Mouse (Mus musculus): ENCODE results near the gene Slc44a3. TPM values are rescaled to one million over a fixed set of nuclear protein-coding genes. Genes with fewer than 3 reads are reported as not detected.

Gene Slc44a3
- total and polyA plus RNA-seq, 2 experiments from 2014 or later, result 0.40 to 0.48 TPM

DNA sequence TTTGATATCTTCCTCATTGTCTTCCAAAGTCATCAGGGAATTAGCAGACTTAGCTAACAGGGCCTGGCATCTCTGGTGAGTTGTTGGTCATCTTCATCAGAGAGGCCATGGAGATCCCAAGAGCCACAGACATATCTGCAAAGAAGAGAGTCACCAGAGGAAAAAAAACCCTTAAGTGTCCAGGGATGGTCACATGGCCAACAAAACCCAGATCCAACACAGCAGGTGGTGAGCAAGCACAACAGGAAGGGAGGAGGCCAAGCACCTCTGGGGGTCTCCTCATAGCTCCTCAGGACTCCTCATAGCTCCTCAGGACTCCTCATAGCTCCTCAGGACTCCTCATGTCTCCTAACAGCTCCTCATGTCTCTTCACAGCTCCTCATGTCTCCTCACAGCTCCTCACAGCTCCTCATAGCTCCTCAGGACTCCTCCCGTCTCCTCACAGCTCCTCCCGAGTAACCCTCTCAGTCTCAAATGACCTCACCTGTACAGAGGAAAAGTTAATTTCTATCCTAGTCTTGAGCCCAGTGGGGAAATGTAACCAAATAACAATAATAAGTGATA lies 35.2 kb upstream of the Slc44a3 start:
- Histone ChIP-seq H3K9ac (no peak overlapping the region), H3K27me3 (ENCODE audit: insufficient read depth, low read length) (no peaks in the 10 kb centered on the region), H3K27ac (ENCODE audit: low read depth, low read length) (no peak overlapping the region), H3K4me3 (ENCODE audit: low read depth, low read length) (no peak overlapping the region), H3K4me2 (ENCODE audit: low read depth) (no peak overlapping the region), H3K4me1 (ENCODE audit: insufficient read depth) (no peaks in the 10 kb centered on the region), H3K9me3 (ENCODE audit: low read length) (no peaks in the 10 kb centered on the region), H3K36me3 (ENCODE audit: insufficient read depth) (no peaks in the 10 kb centered on the region)
- no peak for TF ChIP-seq CTCF (IDR thresholded peaks at IDR 0.05; ENCODE audit: low read depth)
- no peak for ATAC-seq
- 90% methylated on average over 2 of the region's 2 CpGs for WGBS
- no peak for DNase-seq

GRCm38 (mm10) chr3:121566901-121567300 lies 34.7 kb upstream of the Slc44a3 start:
- Histone ChIP-seq H3K4me1 (ENCODE audit: insufficient read depth) (no peaks in the 10 kb centered on the region), H3K9ac (no peak overlapping the region), H3K36me3 (ENCODE audit: insufficient read depth) (no peaks in the 10 kb centered on the region), H3K4me2 (ENCODE audit: low read depth) (no peak overlapping the region), H3K27me3 (ENCODE audit: insufficient read depth, low read length) (no peaks in the 10 kb centered on the region), H3K4me3 (ENCODE audit: low read depth, low read length) (no peak overlapping the region), H3K27ac (ENCODE audit: low read depth, low read length) (no peak overlapping the region), H3K9me3 (ENCODE audit: low read length) (no peaks in the 10 kb centered on the region)
- WGBS, result 81% methylated on average over 4 of the region's 4 CpGs
- no peak for TF ChIP-seq CTCF (IDR thresholded peaks at IDR 0.05; ENCODE audit: low read depth)
- ATAC-seq, result no peak
- DNase-seq, result no peak

GRCm38 (mm10) chr3:121561803-121562202 lies 29.6 kb upstream of the Slc44a3 start:
- H3K4me1 ChIP-seq (ENCODE audit: insufficient read depth), result no peaks in the 10 kb centered on the region
- ATAC-seq (no peak), DNase-seq (no peak)
- TF ChIP-seq CTCF (IDR thresholded peaks at IDR 0.05; ENCODE audit: low read depth), result no peak
- no peak overlapping the region for H3K4me2 ChIP-seq (ENCODE audit: low read depth)
- H3K9ac ChIP-seq, result no peak overlapping the region
- H3K27me3 ChIP-seq (ENCODE audit: insufficient read depth, low read length), result no peaks in the 10 kb centered on the region
- H3K9me3 ChIP-seq (ENCODE audit: low read length), result no peaks in the 10 kb centered on the region
- no peak overlapping the region for H3K4me3 ChIP-seq (ENCODE audit: low read depth, low read length)
- no peaks in the 10 kb centered on the region for H3K36me3 ChIP-seq (ENCODE audit: insufficient read depth)
- 80% methylated on average over 3 of the region's 3 CpGs for WGBS
- no peak overlapping the region for H3K27ac ChIP-seq (ENCODE audit: low read depth, low read length)

DNA sequence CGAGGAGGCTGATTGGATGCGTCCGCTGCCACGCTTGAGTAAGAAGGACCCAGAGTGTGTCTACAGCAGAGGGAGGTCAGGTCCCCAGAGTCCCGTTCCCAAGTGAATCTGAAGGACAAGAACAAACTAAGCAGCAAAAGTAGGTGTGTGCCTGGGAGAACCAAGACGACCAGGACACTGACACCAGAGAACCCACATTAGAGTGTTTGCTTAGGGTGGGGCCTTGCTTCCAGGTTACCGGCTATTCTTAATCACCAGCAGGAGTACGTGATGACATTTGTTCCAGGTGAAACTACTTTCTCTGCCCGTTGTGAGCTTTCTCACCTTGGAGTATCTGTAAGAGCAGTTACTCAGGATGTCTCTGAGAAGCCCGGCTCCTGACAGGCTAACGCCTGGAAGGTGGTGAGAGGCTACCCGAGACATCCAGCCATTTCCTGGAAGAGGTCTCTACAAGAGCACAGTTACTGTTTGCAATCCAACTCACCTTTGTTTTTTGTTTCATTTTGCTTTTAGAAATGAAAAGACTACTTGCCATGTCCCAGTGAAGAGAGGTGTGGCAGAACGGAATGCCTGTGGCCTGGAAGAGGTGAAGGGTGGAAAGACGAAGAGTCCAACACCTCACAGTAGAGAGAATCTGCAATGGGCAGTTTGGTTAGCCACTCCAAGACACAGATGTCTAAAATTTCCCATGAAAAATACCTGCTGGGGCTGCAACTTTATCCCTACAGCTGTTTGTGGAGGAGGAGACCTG lies 28.1 kb upstream of the Slc44a3 start:
- WGBS, result 94% methylated on average over 14 of the region's 14 CpGs
- no peak for ATAC-seq

GRCm38 (mm10) chr3:121559406-121560114 lies 27.4 kb upstream of the Slc44a3 start:
- no peaks in the 10 kb centered on the region for H3K4me1 ChIP-seq (ENCODE audit: insufficient read depth)
- DNase-seq (no peak), ATAC-seq (no peak)
- TF ChIP-seq CTCF (IDR thresholded peaks at IDR 0.05; ENCODE audit: low read depth), result no peak
- no peak overlapping the region for H3K4me2 ChIP-seq (ENCODE audit: low read depth)
- no peak overlapping the region for H3K9ac ChIP-seq
- H3K27me3 ChIP-seq (ENCODE audit: insufficient read depth, low read length), result no peaks in the 10 kb centered on the region
- 82% methylated on average over 15 of the region's 15 CpGs for WGBS
- no peaks in the 10 kb centered on the region for H3K36me3 ChIP-seq (ENCODE audit: insufficient read depth)
- no peak overlapping the region for H3K4me3 ChIP-seq (ENCODE audit: low read depth, low read length)
- H3K9me3 ChIP-seq (ENCODE audit: low read length), result no peaks in the 10 kb centered on the region
- H3K27ac ChIP-seq (ENCODE audit: low read depth, low read length), result no peak overlapping the region

More for the DNA sequence above, 28.1 kb upstream of the Slc44a3 start:
- Histone ChIP-seq H3K4me2 (ENCODE audit: low read depth) (no peak overlapping the region), H3K9me3 (ENCODE audit: low read length) (no peaks in the 10 kb centered on the region), H3K36me3 (ENCODE audit: insufficient read depth) (no peaks in the 10 kb centered on the region), H3K27me3 (ENCODE audit: insufficient read depth, low read length) (no peaks in the 10 kb centered on the region), H3K4me3 (ENCODE audit: low read depth, low read length) (no peak overlapping the region), H3K9ac (no peak overlapping the region), H3K27ac (ENCODE audit: low read depth, low read length) (no peak overlapping the region), H3K4me1 (ENCODE audit: insufficient read depth) (no peaks in the 10 kb centered on the region)
- no peak for TF ChIP-seq CTCF (IDR thresholded peaks at IDR 0.05; ENCODE audit: low read depth)
- DNase-seq, result no peak

- Histone ChIP-seq H3K4me3 (ENCODE audit: low read depth, low read length) (no peak overlapping the region), H3K9ac (no peak overlapping the region), H3K27me3 (ENCODE audit: insufficient read depth, low read length) (no peaks in the 10 kb centered on the region), H3K9me3 (ENCODE audit: low read length) (no peaks in the 10 kb centered on the region), H3K4me2 (ENCODE audit: low read depth) (no peak overlapping the region), H3K4me1 (ENCODE audit: insufficient read depth) (no peaks in the 10 kb centered on the region), H3K36me3 (ENCODE audit: insufficient read depth) (no peaks in the 10 kb centered on the region), H3K27ac (ENCODE audit: low read depth, low read length) (no peak overlapping the region)
- 83% methylated on average over 8 of the region's 8 CpGs for WGBS
- no peak for TF ChIP-seq CTCF (IDR thresholded peaks at IDR 0.05; ENCODE audit: low read depth)
- no peak for ATAC-seq
- DNase-seq, result no peak
Measured at GRCm38 (mm10) chr3:121558861-121559260, 26.7 kb upstream of the Slc44a3 start.

- no peak for ATAC-seq
Measured at GRCm38 (mm10) chr3:121556304-121556703, 24.1 kb upstream of the Slc44a3 start.

More at GRCm38 (mm10) chr3:121556304-121556703, 24.1 kb upstream of the Slc44a3 start:
- Histone ChIP-seq H3K27me3 (ENCODE audit: insufficient read depth, low read length) (no peaks in the 10 kb centered on the region), H3K27ac (ENCODE audit: low read depth, low read length) (no peak overlapping the region), H3K4me3 (ENCODE audit: low read depth, low read length) (no peak overlapping the region), H3K4me1 (ENCODE audit: insufficient read depth) (no peaks in the 10 kb centered on the region), H3K9me3 (ENCODE audit: low read length) (no peaks in the 10 kb centered on the region), H3K36me3 (ENCODE audit: insufficient read depth) (no peaks in the 10 kb centered on the region), H3K9ac (no peak overlapping the region), H3K4me2 (ENCODE audit: low read depth) (no peak overlapping the region)
- 90% methylated on average over 7 of the region's 7 CpGs for WGBS
- no peak for DNase-seq
- no peak for TF ChIP-seq CTCF (IDR thresholded peaks at IDR 0.05; ENCODE audit: low read depth)

Data from forebrain, postnatal 0 days (tissue).